Mouse (Mus musculus): ENCODE measurements around the gene Nubp2. TPM values are rescaled to one million over a fixed set of nuclear protein-coding genes. Genes with fewer than 3 reads are reported as not detected.

Gene Nubp2
- total and polyA plus RNA-seq, 3 experiments: 70.9 to 124 (median 89.1) TPM

DNA sequence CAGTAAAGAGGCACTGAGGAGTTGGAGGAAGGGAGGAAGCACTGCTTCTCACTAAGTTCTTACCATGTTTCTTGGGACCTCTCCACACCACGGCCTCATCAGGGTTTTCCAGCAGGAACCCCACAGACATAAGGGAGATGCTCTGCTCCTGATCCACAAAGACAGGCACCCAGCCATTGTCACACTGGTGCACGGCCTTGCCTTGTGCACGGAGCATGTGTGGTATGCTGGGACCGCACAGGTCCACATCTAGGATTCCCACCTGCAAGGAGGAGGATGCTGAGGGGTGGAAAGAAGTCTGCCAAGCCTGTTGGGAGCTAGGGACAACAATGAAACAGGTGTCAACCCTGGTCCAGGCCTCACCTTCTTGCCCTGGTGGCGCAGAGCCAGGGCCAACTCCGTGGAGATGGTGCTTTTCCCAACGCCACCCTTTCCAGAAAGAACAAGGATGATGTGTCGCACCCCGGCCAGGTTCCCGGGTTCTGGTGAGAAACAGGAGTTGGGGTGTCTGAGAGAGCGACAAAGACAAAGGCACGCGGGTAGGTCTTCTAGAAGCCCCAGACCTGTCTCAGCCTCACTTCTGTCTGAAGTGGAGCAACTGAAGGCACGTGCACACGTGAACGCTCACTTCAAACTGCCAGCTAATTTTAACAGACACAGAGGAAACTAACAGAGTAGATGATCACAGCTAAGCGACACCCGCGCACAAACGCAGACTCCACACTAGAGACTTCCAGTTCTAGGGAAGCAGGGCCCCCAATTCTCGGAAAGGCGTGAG lies 604 bp downstream of the Nubp2 start:
- H3K4me1 ChIP-seq (ENCODE audit: control insufficient read depth in 1 of 2, insufficient read depth in 2 of 2): peaks cover 11 to 62% of the 10 kb centered on the region in 2 experiments
- peak overlapping the region; percentile 82 for H3K4me2 ChIP-seq (ENCODE audit: insufficient read depth, low read depth, poor library complexity, severe bottlenecking)
- peaks cover 17% of the 10 kb centered on the region for H3K79me2 ChIP-seq (replicated peaks; ENCODE audit: control insufficient read depth, extremely low read depth, insufficient read depth, poor library complexity, severe bottlenecking)
- no peak overlapping the region; the same call in 1 of the 2 replicates for H3K27ac ChIP-seq (ENCODE audit: insufficient read depth, low read depth)
- no peaks in the 10 kb centered on the region for H3K9me3 ChIP-seq (replicated peaks; ENCODE audit: low read length)
- peak overlapping the region; percentile 37 for H3K9ac ChIP-seq (ENCODE audit: insufficient read depth, low read depth)
- no peak for DNase-seq (ENCODE audit: extremely low read depth)
- no peaks in the 10 kb centered on the region for H3K27me3 ChIP-seq (replicated peaks)
- peaks cover 44 to 78% of the 10 kb centered on the region in 2 experiments for H3K36me3 ChIP-seq (replicated peaks in 1 of 2; ENCODE audit: control insufficient read depth in 1 of 2, insufficient read depth in 1 of 2, low read length in 1 of 2)
- no peak for TF ChIP-seq CHD2 (IDR thresholded peaks at IDR 0.05; ENCODE audit: low read length)
- peak; percentile 81 for TF ChIP-seq BHLHE40 (IDR thresholded peaks at IDR 0.05; ENCODE audit: low read depth, low read length)
- in situ Hi-C loops (cut with MboI; ENCODE audit: low pct_ligation_motif_present, low pct_unique_long_range_greater_than_20kb, low sequenced_read_pairs) (loop anchor here (5.0 kb wide), 2 partner anchors 33 to 143 kb away; partner anchors contain the start of gene Fahd1), dilution Hi-C loops (cut with MboI; ENCODE audit: extremely low pct_ligation_motif_present, extremely low pct_unique_long_range_greater_than_20kb, low sequenced_read_pairs) (no loop called here)
- H3K4me3 ChIP-seq (replicated peaks in 1 of 3; ENCODE audit: low read depth in 2 of 3, low read length in 2 of 3, poor library complexity in 1 of 3): peak overlapping the region; percentile 89 to 94 (median 92)

- Histone ChIP-seq H3K9me3 (replicated peaks; ENCODE audit: low read length) (no peaks in the 10 kb centered on the region), H3K27ac (ENCODE audit: insufficient read depth, low read depth) (no peak overlapping the region), H3K4me3 (replicated peaks in 1 of 3; ENCODE audit: low read depth in 2 of 3, low read length in 2 of 3, poor library complexity in 1 of 3) (no peak overlapping the region), H3K79me2 (replicated peaks; ENCODE audit: control insufficient read depth, extremely low read depth, insufficient read depth, poor library complexity, severe bottlenecking) (peaks cover 17% of the 10 kb centered on the region), H3K36me3 (replicated peaks in 1 of 2; ENCODE audit: control insufficient read depth in 1 of 2, insufficient read depth in 1 of 2, low read length in 1 of 2) (peaks cover 36 to 77% of the 10 kb centered on the region in 2 experiments), H3K4me2 (ENCODE audit: insufficient read depth, low read depth, poor library complexity, severe bottlenecking) (no peak overlapping the region), H3K9ac (ENCODE audit: insufficient read depth, low read depth) (no peak overlapping the region), H3K27me3 (replicated peaks) (no peaks in the 10 kb centered on the region), H3K4me1 (ENCODE audit: control insufficient read depth in 1 of 2, insufficient read depth in 2 of 2) (peaks cover 9 to 53% of the 10 kb centered on the region in 2 experiments)
- in situ Hi-C loops (cut with MboI; ENCODE audit: low pct_ligation_motif_present, low pct_unique_long_range_greater_than_20kb, low sequenced_read_pairs) (no loop called here), dilution Hi-C loops (cut with MboI; ENCODE audit: extremely low pct_ligation_motif_present, extremely low pct_unique_long_range_greater_than_20kb, low sequenced_read_pairs) (no loop called here)
- TF ChIP-seq HCFC1 (IDR thresholded peaks at IDR 0.05; ENCODE audit: low read depth, low read length) (no peak), RAD21 (IDR thresholded peaks at IDR 0.05; ENCODE audit: low read depth, low read length) (no peak), ZC3H11A (IDR thresholded peaks at IDR 0.05; ENCODE audit: low read depth, low read length) (no peak), NRF1 (IDR thresholded peaks at IDR 0.05; ENCODE audit: low read depth, low read length) (no peak), MAZ (IDR thresholded peaks at IDR 0.05; ENCODE audit: low read depth, low read length) (no peak), IRF4 (IDR thresholded peaks at IDR 0.05; ENCODE audit: low read depth, low read length) (no peak), ZKSCAN1 (IDR thresholded peaks at IDR 0.05; ENCODE audit: borderline replicate concordance, low read depth, low read length) (no peak), ZMIZ1 (IDR thresholded peaks at IDR 0.05; ENCODE audit: low read depth, low read length) (no peak), BHLHE40 (IDR thresholded peaks at IDR 0.05; ENCODE audit: low read depth, low read length) (no peak), USF2 (conservative IDR thresholded peaks at IDR 0.05; ENCODE audit: low read depth, low read length) (no peak), PAX5 (IDR thresholded peaks at IDR 0.05; ENCODE audit: low read length) (no peak), CHD2 (IDR thresholded peaks at IDR 0.05; ENCODE audit: low read length) (no peak), E2F4 (IDR thresholded peaks at IDR 0.05; ENCODE audit: insufficient replicate concordance, low read depth, low read length) (no peak), EP300 (IDR thresholded peaks at IDR 0.05; ENCODE audit: low read length) (no peak), SMC3 (IDR thresholded peaks at IDR 0.05; ENCODE audit: low read depth, low read length) (no peak), UBTF (IDR thresholded peaks at IDR 0.05; ENCODE audit: low read depth, low read length) (no peak), ETS1 (conservative IDR thresholded peaks at IDR 0.05; ENCODE audit: low read depth, low read length) (no peak), RCOR1 (conservative IDR thresholded peaks at IDR 0.05; ENCODE audit: low read depth, low read length) (no peak), USF1 (IDR thresholded peaks at IDR 0.05; ENCODE audit: low read depth, low read length) (no peak), MAX (IDR thresholded peaks at IDR 0.05; ENCODE audit: low read length) (no peak)
- no peak for DNase-seq (ENCODE audit: extremely low read depth)
Measured at GRCm38 (mm10) chr17:24884391-24884790, 1.8 kb downstream of the Nubp2 start.
